16 mouse cellular contexts compared by ENCODE assay signal in the genomic region with DNA sequence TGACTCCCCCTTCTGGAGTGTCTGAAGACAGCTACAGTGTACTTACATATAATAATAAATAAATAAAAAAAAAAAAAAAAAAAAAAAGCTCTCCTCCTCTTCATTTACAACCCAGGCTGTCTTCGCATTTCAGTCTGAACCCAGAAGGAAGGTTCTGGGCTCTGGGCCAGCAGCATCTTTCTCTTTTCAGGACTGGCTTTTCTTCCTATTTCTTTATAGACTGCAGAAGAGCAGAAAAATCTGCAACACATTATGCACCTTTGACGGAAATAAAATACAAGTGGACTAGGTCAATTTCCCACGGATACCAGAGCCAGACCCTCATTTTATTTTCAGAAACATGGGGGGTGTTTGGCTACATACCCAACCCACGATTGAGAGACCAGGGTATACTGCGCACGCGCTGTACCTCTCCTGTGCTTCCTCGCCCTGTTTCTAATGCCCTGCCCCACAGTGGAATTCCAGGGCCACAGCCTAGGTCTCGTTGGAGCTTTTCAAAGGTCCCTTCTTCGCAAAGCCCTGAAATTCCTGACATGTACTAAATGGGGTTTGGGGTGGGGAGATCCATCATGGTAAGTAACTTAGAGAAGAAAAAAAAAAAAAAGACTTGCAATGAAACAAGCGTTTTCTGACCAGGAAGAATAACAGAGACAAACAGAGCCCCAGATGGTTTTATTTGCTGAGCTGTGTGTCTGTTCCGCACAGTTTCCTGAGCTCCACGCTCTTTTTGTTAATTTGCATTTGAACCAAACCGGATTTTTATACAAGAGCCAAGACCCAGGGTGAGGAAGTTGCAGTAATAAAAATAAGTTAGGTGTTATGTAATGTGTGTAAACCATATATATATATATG. TPM values are rescaled to one million over a fixed set of nuclear protein-coding genes. Genes with fewer than 3 reads are reported as not detected.
A peak's percentile ranks its signal among the peaks of the same experiment; 100 is the strongest.
DNase-seq lines count a peak whose midpoint lies in the region; ATAC-seq and TF ChIP-seq lines count a peak whose summit lies in the region.
"Had no signal": no experiment of that assay in that cellular context is flagged by ENCODE, and none has a peak within 500 bp of the region (broad histone marks: within the 10 kb centered on the region; RNA-seq: fewer than 3 reads in every experiment).

No protein-coding gene starts in this region.

- no peak for TF ChIP-seq POLR2A in ES-Bruce4 (IDR thresholded peaks at IDR 0.05; ENCODE audit: insufficient read depth, low read length)

- no peaks in the 10 kb centered on the region for H3K27me3 ChIP-seq in forebrain, postnatal 0 days (ENCODE audit: insufficient read depth, low read length)
- H3K27me3 ChIP-seq in forebrain, embryonic 11.5 days (ENCODE audit: control insufficient read depth, insufficient read depth, low read length), result no peaks in the 10 kb centered on the region
- H3K27me3 ChIP-seq in ES-Bruce4 (ENCODE audit: control insufficient read depth, insufficient read depth, low read length, poor library complexity, severe bottlenecking), result no peaks in the 10 kb centered on the region
- H3K27me3 ChIP-seq: forebrain, embryonic 12.5 days; hindbrain, embryonic 15.5 days; Patski had no signal

- no peak for TF ChIP-seq EP300 in ES-Bruce4 (IDR thresholded peaks at IDR 0.05; ENCODE audit: insufficient read depth, low read depth, low read length)

- no peak overlapping the region for H3K4me2 ChIP-seq in forebrain, postnatal 0 days (ENCODE audit: low read depth)
- no peak overlapping the region for H3K4me2 ChIP-seq in forebrain, embryonic 11.5 days (ENCODE audit: low read depth, low read length, severe bottlenecking)
- H3K4me2 ChIP-seq: forebrain, embryonic 12.5 days; hindbrain, embryonic 15.5 days had no signal

- H3K9ac ChIP-seq in forebrain, postnatal 0 days, result no peak overlapping the region
- no peak overlapping the region for H3K9ac ChIP-seq in forebrain, embryonic 11.5 days (ENCODE audit: low read length)
- H3K9ac ChIP-seq in ES-Bruce4 (ENCODE audit: low read depth, poor library complexity, severe bottlenecking), result no peak overlapping the region
- H3K9ac ChIP-seq: forebrain, embryonic 12.5 days; hindbrain, embryonic 15.5 days had no signal

- no peak overlapping the region for H3K4me3 ChIP-seq in forebrain, postnatal 0 days (ENCODE audit: low read depth, low read length)
- H3K4me3 ChIP-seq in forebrain, embryonic 11.5 days (ENCODE audit: low read depth, low read length), result no peak overlapping the region
- no peak overlapping the region for H3K4me3 ChIP-seq in ES-Bruce4 (ENCODE audit: low read depth, low read length)
- H3K4me3 ChIP-seq: forebrain, embryonic 12.5 days; heart, adult 2 months; hindbrain, embryonic 15.5 days had no signal

- H3K4me1 ChIP-seq in forebrain, postnatal 0 days (ENCODE audit: insufficient read depth), result no peaks in the 10 kb centered on the region
- H3K4me1 ChIP-seq in forebrain, embryonic 11.5 days (replicated peaks; ENCODE audit: control insufficient read depth, insufficient read depth, low read length), result no peaks in the 10 kb centered on the region
- peaks cover 2% of the 10 kb centered on the region for H3K4me1 ChIP-seq in ES-Bruce4 (ENCODE audit: control insufficient read depth, insufficient read depth, low read length)
- H3K4me1 ChIP-seq: forebrain, embryonic 12.5 days; hindbrain, embryonic 15.5 days had no signal

- no peak for ATAC-seq in forebrain, postnatal 0 days
- no peak for ATAC-seq in forebrain, embryonic 11.5 days (replicated peaks; ENCODE audit: low FRiP score)
- ATAC-seq in cerebellum, adult (ENCODE audit: insufficient number of reproducible peaks, low FRiP score, low TSS enrichment), result no peak
- ATAC-seq: Patski had no signal

- DNase-seq in forebrain, postnatal 0 days, result peak; percentile 47
- DNase-seq in forebrain, embryonic 11.5 days (ENCODE audit: low spot score), result no peak
- DNase-seq in layer of hippocampus, adult 11-12 months (ENCODE audit: low spot score), result peak; percentile 21
- peak; percentile 29 to 32 for DNase-seq in left cerebral cortex, postnatal 36 days (ENCODE audit: low spot score in 2 of 2)
- no peak for DNase-seq in adrenal gland, postnatal 36 days
- DNase-seq in urinary bladder, adult 18-20 months (ENCODE audit: low spot score in 2 of 2), result no peak
- DNase-seq: B cell, adult 2 months; heart, adult 2 months; liver; thymus, postnatal 14 days had no signal

- no peak overlapping the region for H3K27ac ChIP-seq in forebrain, postnatal 0 days (ENCODE audit: low read depth, low read length)
- H3K27ac ChIP-seq in forebrain, embryonic 11.5 days (ENCODE audit: low read depth, low read length), result no peak overlapping the region
- peak overlapping the region; percentile 45; the same call in 1 of the 2 replicates for H3K27ac ChIP-seq in ES-Bruce4 (ENCODE audit: insufficient read depth, low read length)
- H3K27ac ChIP-seq: forebrain, embryonic 12.5 days; heart, adult 2 months; hindbrain, embryonic 15.5 days; macrophage had no signal

- WGBS in forebrain, postnatal 0 days, result 55% methylated on average over 14 of the region's 14 CpGs
- 89% methylated on average over 14 of the region's 14 CpGs for WGBS in forebrain, embryonic 11.5 days

- no peak for TF ChIP-seq CTCF in forebrain, postnatal 0 days (IDR thresholded peaks at IDR 0.05; ENCODE audit: low read depth)
- no peak for TF ChIP-seq CTCF in ES-Bruce4 (IDR thresholded peaks at IDR 0.05; ENCODE audit: low read depth, low read length)

- H3K36me3 ChIP-seq in forebrain, postnatal 0 days (ENCODE audit: insufficient read depth), result no peaks in the 10 kb centered on the region
- H3K36me3 ChIP-seq in forebrain, embryonic 11.5 days (ENCODE audit: control insufficient read depth, insufficient read depth, low read length), result no peaks in the 10 kb centered on the region
- no peaks in the 10 kb centered on the region for H3K36me3 ChIP-seq in ES-Bruce4 (ENCODE audit: control insufficient read depth, insufficient read depth, low read length, poor library complexity, severe bottlenecking)
- H3K36me3 ChIP-seq: forebrain, embryonic 12.5 days; hindbrain, embryonic 15.5 days had no signal

- intact Hi-C loops in left cerebral cortex, postnatal 36 days (cut with DNase I), result no loop called here

- H3K9me3 ChIP-seq in forebrain, postnatal 0 days (ENCODE audit: low read length), result no peaks in the 10 kb centered on the region
- peaks cover 4% of the 10 kb centered on the region; the same call in 1 of the 2 replicates for H3K9me3 ChIP-seq in forebrain, embryonic 11.5 days (ENCODE audit: control insufficient read depth, low read length)
- peaks cover 13% of the 10 kb centered on the region; the same call in 1 of the 2 replicates for H3K9me3 ChIP-seq in ES-Bruce4 (replicated peaks; ENCODE audit: control insufficient read depth, insufficient read depth, low read length, poor library complexity, severe bottlenecking)
- H3K9me3 ChIP-seq: hindbrain, embryonic 15.5 days had no signal

RNA-seq across cellular contexts. Expression of a gene that starts 42.0 kb away (rescaled TPM):
- total RNA-seq in forebrain, postnatal 0 days (2014; rRNA removed), result not detected in 2 replicates
- not detected in 2 replicates for polyA plus RNA-seq in forebrain, postnatal 0 days (2015; fragmentation: Nextera tagmentation; extraction: Ambion mirVana)
- not detected in 2 replicates for polyA plus RNA-seq in forebrain, embryonic 11.5 days (2014; fragmentation: Nextera tagmentation; extraction: Ambion mirVana)
- polyA plus RNA-seq in ES-Bruce4 (2011; ENCODE audit: insufficient read depth, insufficient read length, low read depth, missing spikeins), result not detected in 2 replicates
- total RNA-seq in left cerebral cortex, postnatal 36 days (2021), result not detected
- total RNA-seq in adrenal gland, postnatal 36 days (2021), result not detected
- total RNA-seq: heart, adult 2 months had no signal
- polyA plus RNA-seq: forebrain, embryonic 12.5 days; heart, adult 2 months; hindbrain, embryonic 15.5 days; macrophage; Patski had no signal

RNA-seq across cellular contexts. Expression of a gene that starts 48.3 kb away (rescaled TPM):
- 1.5 and 1.9 TPM in 2 replicates for total RNA-seq in forebrain, postnatal 0 days (2014; rRNA removed)
- polyA plus RNA-seq in forebrain, postnatal 0 days (2015; fragmentation: Nextera tagmentation; extraction: Ambion mirVana), result 0.17 and 0.20 TPM in 2 replicates
- 1.1 and 1.3 TPM in 2 replicates for polyA plus RNA-seq in forebrain, embryonic 11.5 days (2014; fragmentation: Nextera tagmentation; extraction: Ambion mirVana)
- polyA plus RNA-seq in ES-Bruce4 (2011; ENCODE audit: insufficient read depth, insufficient read length, low read depth, missing spikeins), result 2.1 and 2.4 TPM in 2 replicates
- total RNA-seq in left cerebral cortex, postnatal 36 days (2021), result 1 to 10 TPM; 2.3 to 2.8 TPM
- 1 to 10 TPM; 2.4 to 3.3 TPM for total RNA-seq in adrenal gland, postnatal 36 days (2021)
- polyA plus RNA-seq: macrophage, Patski had no signal

RNA-seq across cellular contexts. Expression of a gene that starts 58.0 kb away (rescaled TPM):
- total RNA-seq in forebrain, postnatal 0 days (2014; rRNA removed), result 16.6 and 32.3 TPM in 2 replicates
- polyA plus RNA-seq in forebrain, postnatal 0 days (2015; fragmentation: Nextera tagmentation; extraction: Ambion mirVana), result 34.1 and 35.2 TPM in 2 replicates
- polyA plus RNA-seq in forebrain, embryonic 11.5 days (2014; fragmentation: Nextera tagmentation; extraction: Ambion mirVana), result 153 and 173 TPM in 2 replicates
- 75.5 and 80.1 TPM in 2 replicates for polyA plus RNA-seq in ES-Bruce4 (2011; ENCODE audit: insufficient read depth, insufficient read length, low read depth, missing spikeins)
- total RNA-seq in left cerebral cortex, postnatal 36 days (2021), result 10 to 100 TPM; 18.4 to 24.5 TPM
- total RNA-seq in adrenal gland, postnatal 36 days (2021), result 10 to 100 TPM; 31.9 to 35.5 TPM

Comparison
In these comparisons a context has a peak if more than half of its experiments do, and no peak if none do; other contexts are left out.
1. DNase-seq: peak in forebrain, postnatal 0 days (single experiment), layer of hippocampus, adult 11-12 months (single experiment) and left cerebral cortex, postnatal 36 days (2 of 2); none in forebrain, embryonic 11.5 days (single experiment), adrenal gland, postnatal 36 days (0 of 2) and urinary bladder, adult 18-20 months (0 of 2).